Mouse (Mus musculus) lung, embryonic 16.5 days (tissue): Measurements from ENCODE around the gene Irgm1. TPM values are rescaled to one million over a fixed set of nuclear protein-coding genes. Genes with fewer than 3 reads are reported as not detected.
A peak's percentile ranks its signal among the peaks of the same experiment; 100 is the strongest.

Experiments used
- ATAC-seq: fragments of 200-750 bp; cut with Nextera tagmentation; 2 replicates; pipeline ENCODE4 v1.8.0; 2017; ENCODE audit warnings: low read depth, mild to moderate bottlenecking, moderate library complexity
- H3K27ac ChIP-seq: fragments of 300-500 bp; sonication (generic); 2 replicates; pipeline ENCODE4 v1.5.1; 2014; ENCODE audit warnings: mild to moderate bottlenecking, control low read depth, low read length
- H3K27me3 ChIP-seq: fragments of 300-500 bp; sonication (generic); 2 replicates; pipeline ENCODE4 v1.6.1; 2014; ENCODE audit warnings: low read depth, low read length, mixed read lengths; ENCODE audit not compliant: control insufficient read depth, insufficient read depth
- H3K36me3 ChIP-seq: fragments of 300-500 bp; sonication (generic); 2 replicates; pipeline ENCODE4 v1.6.1; 2014; ENCODE audit warnings: low read length; ENCODE audit not compliant: control insufficient read depth, insufficient read depth
- H3K4me1 ChIP-seq: fragments of 300-500 bp; sonication (generic); replicated peaks from 2 replicates; pipeline ENCODE4 v1.6.1; 2014; ENCODE audit warnings: low read length, mixed read lengths; ENCODE audit not compliant: control insufficient read depth, insufficient read depth
- H3K4me2 ChIP-seq: fragments of 300-500 bp; sonication (generic); 2 replicates; pipeline ENCODE4 v1.6.1; 2014; ENCODE audit warnings: low read depth, low read length, control low read depth
- H3K4me3 ChIP-seq: fragments of 300-500 bp; sonication (generic); 2 replicates; pipeline ENCODE4 v1.5.1; 2014; ENCODE audit warnings: mild to moderate bottlenecking, low read length, control low read depth
- H3K9ac ChIP-seq: fragments of 300-500 bp; sonication (generic); 2 replicates; pipeline ENCODE4 v1.6.1; 2014; ENCODE audit warnings: low read length, control low read depth
- H3K9me3 ChIP-seq: fragments of 300-500 bp; sonication (generic); 2 replicates; pipeline ENCODE4 v1.6.1; 2016; ENCODE audit warnings: low read length; ENCODE audit not compliant: control insufficient read depth
- WGBS: fragments of 180-500 bp; shearing (Covaris S2); extraction: QIAGEN DNeasy Blood & Tissue Kit; methylation state at CpG from one replicate; pipeline ENCODE4 v1.1.7; 2014; 5-methylcytosine and 5-hydroxymethylcytosine counted together
- polyA plus RNA-seq: library from polyadenylated mRNA; unstranded; fragments of >200 nt; fragmentation: Nextera tagmentation; extraction: Ambion mirVana; gene quantifications from 2 replicates; pipeline ENCODE4 v1.2.1, GENCODE M21; 2015

The Irgm1 gene
- polyA plus RNA-seq, 1 experiment from 2014 or later = 10.6 TPM

DNA sequence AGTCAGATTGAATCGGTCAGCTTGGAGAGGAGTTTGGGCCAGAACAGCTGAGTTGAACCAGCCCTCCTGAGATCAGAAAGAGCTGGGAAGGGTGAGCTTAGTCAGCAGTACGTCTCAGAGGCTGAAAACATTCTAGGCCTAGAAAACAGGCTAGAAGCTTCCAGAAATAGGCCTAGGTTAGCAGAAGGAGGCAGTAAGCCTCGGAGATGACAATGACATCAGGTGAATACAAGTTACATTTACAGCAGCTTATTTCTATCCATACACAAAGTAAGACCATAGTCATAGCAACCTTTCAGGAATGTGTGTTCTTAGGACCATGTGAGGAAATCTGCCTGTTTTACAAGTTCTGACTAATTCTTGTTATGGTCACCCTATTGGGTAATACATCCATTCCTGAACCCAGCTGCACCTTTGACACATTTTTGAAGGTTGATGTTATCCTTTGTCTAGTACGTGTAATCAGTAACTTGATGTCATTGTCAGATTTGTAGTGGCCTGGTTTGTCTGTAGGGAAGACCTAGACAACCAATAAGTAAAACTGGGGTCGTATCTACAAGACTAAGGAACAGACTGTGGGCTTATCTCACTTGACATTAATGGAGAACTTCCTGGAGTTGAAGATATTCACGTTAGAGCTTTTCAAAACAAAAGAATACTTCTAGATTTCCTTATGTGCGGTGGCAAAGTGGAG is 51.7 kb downstream of the Irgm1 start:
- ATAC-seq = no peak
- H3K9ac ChIP-seq = no peak overlapping the region
- H3K36me3 ChIP-seq = 0 out of 2 replicates have a peak, but pooled peaks cover 4% of the 10 kb centered on the region
- no peak overlapping the region for H3K4me3 ChIP-seq
- peaks cover 18% of the 10 kb centered on the region for H3K4me1 ChIP-seq
- no peaks in the 10 kb centered on the region for H3K27me3 ChIP-seq
- H3K27ac ChIP-seq = no peak overlapping the region
- 61% methylated on average over 7 of the region's 7 CpGs for WGBS
- H3K4me2 ChIP-seq = no peak overlapping the region
- H3K9me3 ChIP-seq = no peaks in the 10 kb centered on the region

DNA sequence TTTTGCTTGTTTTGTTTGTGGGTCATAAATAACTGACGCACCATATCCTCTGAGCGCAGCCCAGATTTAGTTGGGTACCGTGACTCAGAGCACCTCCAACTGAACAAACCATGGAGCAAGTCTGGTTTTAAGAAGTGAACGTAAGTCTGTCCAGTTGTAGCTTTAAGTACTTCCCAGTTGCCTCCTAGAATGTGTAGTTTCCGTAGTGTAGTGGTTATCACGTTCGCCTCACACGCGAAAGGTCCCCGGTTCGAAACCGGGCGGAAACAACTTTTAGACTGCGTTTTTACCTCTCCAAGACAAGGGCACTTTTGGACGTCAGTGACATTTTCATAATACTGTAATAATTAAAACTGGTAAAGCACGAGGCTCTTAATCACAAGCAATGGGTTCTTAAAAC is 53.1 kb downstream of the Irgm1 start:
- ATAC-seq = no peak
- H3K27me3 ChIP-seq = no peaks in the 10 kb centered on the region
- H3K9me3 ChIP-seq = no peaks in the 10 kb centered on the region
- peaks cover 6% of the 10 kb centered on the region; the same call in 1 of the 2 replicates for H3K36me3 ChIP-seq
- H3K9ac ChIP-seq = peak overlapping the region; percentile 95
- no peak overlapping the region for H3K27ac ChIP-seq
- H3K4me3 ChIP-seq = peak overlapping the region; percentile 86
- WGBS = under 1% methylated on average over 16 of the region's 16 CpGs
- H3K4me2 ChIP-seq = peak overlapping the region; percentile 86
- H3K4me1 ChIP-seq = peaks cover 20% of the 10 kb centered on the region

DNA sequence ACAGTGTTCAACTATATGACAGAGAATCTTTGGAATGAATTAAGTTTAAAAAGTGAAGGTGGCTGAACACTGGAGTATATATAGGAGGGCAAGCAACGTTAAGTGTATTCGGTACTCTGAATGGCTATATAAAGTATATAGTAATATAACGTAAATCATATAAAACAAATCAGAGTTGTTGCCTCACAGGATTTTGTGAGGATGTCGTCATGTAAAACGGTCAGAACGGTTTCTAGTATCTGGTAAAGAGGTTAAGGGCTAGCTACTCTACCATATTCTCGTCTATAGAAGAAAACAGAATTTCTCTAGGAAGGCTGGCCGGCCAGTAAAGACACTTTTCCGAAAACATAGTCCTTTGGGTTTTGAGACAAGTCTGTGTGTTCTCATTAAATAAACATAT is 53.7 kb downstream of the Irgm1 start:
- Histone ChIP-seq H3K4me1 (peaks cover 20% of the 10 kb centered on the region), H3K36me3 (peaks cover 6% of the 10 kb centered on the region; the same call in 1 of the 2 replicates)
- no peak for ATAC-seq

DNA sequence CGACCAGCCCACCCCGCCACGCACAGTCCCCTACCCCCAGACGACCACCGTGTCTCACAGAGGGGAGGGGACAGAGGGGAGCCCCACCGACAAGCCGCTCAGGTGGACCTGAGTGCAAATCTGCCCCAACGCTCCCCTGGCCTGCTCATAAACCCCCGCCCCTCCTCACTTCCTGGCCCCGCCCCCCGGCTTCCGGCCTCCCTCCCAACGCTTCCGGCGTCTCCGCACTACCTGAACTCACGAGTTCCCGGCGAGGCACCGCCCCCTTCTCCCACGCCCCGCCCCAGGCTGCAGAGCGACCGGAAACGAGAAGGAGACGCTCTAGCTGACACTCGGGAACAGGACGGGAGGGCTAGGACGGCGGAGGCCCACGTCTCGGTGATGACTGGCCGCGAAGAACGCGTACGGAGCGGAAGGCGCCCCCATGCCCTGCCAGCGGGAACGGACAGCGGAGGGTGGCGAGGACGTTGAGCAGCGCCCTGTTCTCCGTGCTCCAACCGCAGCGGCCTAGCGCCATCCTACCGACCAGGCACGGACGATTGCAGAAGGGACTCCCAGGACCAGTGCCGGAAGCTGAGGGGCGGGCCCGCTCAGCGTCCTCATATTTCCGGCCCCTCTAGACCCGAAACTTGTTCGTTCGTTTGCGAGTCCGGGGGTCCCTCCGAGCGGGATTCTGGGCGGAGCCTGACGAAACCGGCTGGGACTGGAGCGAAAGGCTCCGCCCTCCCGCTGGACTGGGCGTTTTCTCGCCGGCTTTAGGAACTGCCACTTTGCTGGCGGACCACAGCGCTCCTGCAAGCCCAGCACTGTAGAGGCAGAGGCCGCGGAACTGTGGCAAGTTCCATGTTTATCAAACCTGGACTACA is 54.5 kb downstream of the Irgm1 start, which contains the start of gene Trim41:
Gene Trim41, minus strand, starts transcription at position 554 of the 866 bp plus-strand sequence.
- Histone ChIP-seq H3K27me3 (no peaks in the 10 kb centered on the region), H3K4me3 (peak within 1 kb of the TSS; percentile 86), H3K36me3 (peaks cover 11% of the 10 kb centered on the region), H3K9me3 (no peaks in the 10 kb centered on the region), H3K4me2 (peak within 1 kb of the TSS; percentile 86), H3K9ac (peak within 1 kb of the TSS; percentile 95), H3K4me1 (peaks cover 20% of the 10 kb centered on the region), H3K27ac (peak within 1 kb of the TSS; percentile 97)
- peak; percentile 97 for ATAC-seq
- under 1% methylated on average over 70 of the region's 77 CpGs for WGBS

More for the DNA sequence above, 53.7 kb downstream of the Irgm1 start:
- peak overlapping the region; percentile 86 for H3K4me3 ChIP-seq
- H3K27ac ChIP-seq = peak overlapping the region; percentile 97
- H3K9ac ChIP-seq = peak overlapping the region; percentile 95
- no peaks in the 10 kb centered on the region for H3K9me3 ChIP-seq
- WGBS = 4% methylated on average over 9 of the region's 9 CpGs
- H3K4me2 ChIP-seq = peak overlapping the region; percentile 86
- H3K27me3 ChIP-seq = no peaks in the 10 kb centered on the region

DNA sequence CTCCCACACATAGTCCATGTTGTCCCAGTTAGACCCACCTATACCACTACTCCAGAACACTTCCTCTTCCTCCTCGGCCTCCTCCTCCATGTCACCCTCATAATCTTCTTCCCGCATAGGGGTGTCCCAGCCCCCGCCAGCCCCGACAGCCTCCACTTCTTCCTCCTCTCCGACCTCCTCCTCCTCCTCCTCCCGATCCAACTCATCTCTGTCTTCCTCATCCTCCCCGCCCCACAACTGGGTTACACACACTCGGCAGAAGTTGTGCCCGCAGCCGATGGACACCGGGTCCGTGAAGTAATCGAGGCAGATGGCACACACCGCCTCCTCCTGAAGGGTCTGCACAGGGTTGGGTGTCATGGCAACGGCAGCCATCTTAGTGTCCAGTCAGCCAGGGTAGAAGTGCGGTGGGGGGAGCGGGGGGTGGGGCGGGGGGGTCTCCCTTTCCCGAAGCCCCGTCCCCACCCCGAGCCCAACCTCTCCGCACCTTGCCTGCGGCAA is 55.2 kb downstream of the Irgm1 start:
- peak overlapping the region; percentile 86 for H3K9ac ChIP-seq
- H3K4me1 ChIP-seq = peaks cover 20% of the 10 kb centered on the region
- no peaks in the 10 kb centered on the region for H3K27me3 ChIP-seq
- peak overlapping the region; percentile 86 for H3K4me2 ChIP-seq
- H3K9me3 ChIP-seq = no peaks in the 10 kb centered on the region
- peak overlapping the region; percentile 97 for H3K27ac ChIP-seq
- H3K4me3 ChIP-seq = peak overlapping the region; percentile 86
- WGBS = 3% methylated on average over 17 of the region's 23 CpGs
- peak; percentile 30 for ATAC-seq
- H3K36me3 ChIP-seq = peaks cover 17% of the 10 kb centered on the region

DNA sequence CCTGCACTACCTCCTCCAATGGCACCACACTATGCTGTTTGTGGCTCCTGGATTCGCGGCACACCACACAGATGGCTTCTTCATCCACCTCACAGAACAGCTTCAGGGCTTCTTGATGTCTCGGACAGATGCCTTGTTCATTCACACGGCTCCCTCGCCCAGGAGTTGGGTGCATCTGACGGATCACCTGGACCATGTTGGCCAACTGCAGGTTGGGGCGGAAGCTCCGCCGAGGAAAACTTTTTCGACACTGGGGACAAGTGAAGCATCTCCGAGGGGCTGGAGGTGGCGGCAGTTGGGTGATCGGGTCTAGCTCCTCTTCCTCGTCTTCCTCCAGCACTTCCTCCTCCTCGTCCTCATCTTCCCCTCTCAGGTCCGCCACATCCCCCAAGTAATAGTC is 55.6 kb downstream of the Irgm1 start:
- WGBS = 70% methylated on average over 16 of the region's 16 CpGs
- H3K36me3 ChIP-seq = peaks cover 19% of the 10 kb centered on the region
- no peak overlapping the region for H3K27ac ChIP-seq
- H3K9me3 ChIP-seq = no peaks in the 10 kb centered on the region
- H3K27me3 ChIP-seq = no peaks in the 10 kb centered on the region
- H3K4me3 ChIP-seq = peak overlapping the region; percentile 86
- H3K4me2 ChIP-seq = peak overlapping the region; percentile 86
- H3K4me1 ChIP-seq = peaks cover 20% of the 10 kb centered on the region
- peak overlapping the region; percentile 86 for H3K9ac ChIP-seq
- ATAC-seq = no peak

DNA sequence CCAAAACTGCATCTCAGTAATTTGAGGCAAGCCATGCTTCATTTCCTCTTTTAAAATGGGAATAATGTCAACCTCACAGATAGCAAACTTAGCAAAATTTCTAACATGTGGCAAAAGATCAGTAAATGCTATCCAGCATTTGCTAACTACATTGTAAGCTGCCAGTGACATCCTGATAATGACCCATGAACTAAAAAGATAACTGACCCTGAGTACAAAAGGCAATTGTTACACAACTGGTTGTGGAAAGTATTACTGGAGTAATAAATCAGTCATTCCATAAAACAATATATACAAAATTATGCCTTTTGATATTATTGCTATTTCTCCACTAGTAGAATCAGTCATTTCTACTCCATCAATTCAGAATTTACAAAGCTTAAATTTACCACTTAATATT is 57.7 kb downstream of the Irgm1 start:
- Histone ChIP-seq H3K27ac (no peak overlapping the region), H3K4me1 (peaks cover 20% of the 10 kb centered on the region), H3K4me3 (no peak overlapping the region), H3K4me2 (no peak overlapping the region), H3K9ac (no peak overlapping the region), H3K36me3 (peaks cover 32% of the 10 kb centered on the region), H3K27me3 (no peaks in the 10 kb centered on the region), H3K9me3 (no peaks in the 10 kb centered on the region)
- no peak for ATAC-seq
